Mouse (Mus musculus) limb, embryonic 13.5 days (tissue): ENCODE results near the gene Iqcf3. TPM values are rescaled to one million over a fixed set of nuclear protein-coding genes. Genes with fewer than 3 reads are reported as not detected.
"Not testable (repeated sequence)": the region's sequence is repeated elsewhere in the genome, so short reads cannot be mapped to it uniquely, and the experiment has no call there.

ENCODE experiments used
- ATAC-seq: fragments of 200-750 bp; cut with Nextera tagmentation; 2 replicates; pipeline ENCODE4 v1.8.0; 2017; ENCODE audit warnings: low read depth, moderate number of reproducible peaks, moderate TSS enrichment; ENCODE audit not compliant: low FRiP score
- H3K27ac ChIP-seq: fragments of 300-500 bp; sonication (generic); 2 replicates; pipeline ENCODE4 v1.5.1; 2015; ENCODE audit warnings: inconsistent platforms, mild to moderate bottlenecking, moderate library complexity
- H3K27me3 ChIP-seq: fragments of 300-500 bp; sonication (generic); 2 replicates; pipeline ENCODE4 v1.6.1; 2015; ENCODE audit warnings: mild to moderate bottlenecking, inconsistent platforms
- H3K36me3 ChIP-seq: fragments of 300-500 bp; sonication (generic); 2 replicates; pipeline ENCODE4 v1.6.1; 2015; ENCODE audit warnings: inconsistent platforms, mild to moderate bottlenecking, moderate library complexity
- H3K4me1 ChIP-seq: fragments of 300-500 bp; sonication (generic); 2 replicates; pipeline ENCODE4 v1.6.1; 2015; ENCODE audit warnings: inconsistent platforms
- H3K4me2 ChIP-seq: fragments of 300-500 bp; sonication (generic); replicated peaks from 2 replicates; pipeline ENCODE4 v1.6.1; 2015; ENCODE audit warnings: inconsistent platforms, mild to moderate bottlenecking, moderate library complexity
- H3K4me3 ChIP-seq: fragments of 300-500 bp; sonication (generic); 2 replicates; pipeline ENCODE4 v1.5.1; 2015; ENCODE audit warnings: moderate library complexity, mild to moderate bottlenecking, inconsistent platforms
- H3K9ac ChIP-seq: fragments of 300-500 bp; sonication (generic); 2 replicates; pipeline ENCODE4 v1.6.1; 2015; ENCODE audit warnings: mild to moderate bottlenecking, inconsistent platforms
- H3K9me3 ChIP-seq: fragments of 300-500 bp; sonication (generic); 2 replicates; pipeline ENCODE4 v1.6.1; 2016; ENCODE audit warnings: inconsistent platforms
- WGBS: fragments of 180-500 bp; shearing (Covaris S2); methylation state at CpG from one replicate; pipeline ENCODE4 v1.1.7; 2015; 5-methylcytosine and 5-hydroxymethylcytosine counted together
- polyA plus RNA-seq: library from polyadenylated mRNA; unstranded; fragments of >200 nt; fragmentation: Nextera tagmentation; extraction: Ambion mirVana; gene quantifications from 2 replicates; pipeline ENCODE4 v1.2.1, GENCODE M21; 2015

The Iqcf3 gene
- polyA plus RNA-seq = not detected in 2 replicates

DNA sequence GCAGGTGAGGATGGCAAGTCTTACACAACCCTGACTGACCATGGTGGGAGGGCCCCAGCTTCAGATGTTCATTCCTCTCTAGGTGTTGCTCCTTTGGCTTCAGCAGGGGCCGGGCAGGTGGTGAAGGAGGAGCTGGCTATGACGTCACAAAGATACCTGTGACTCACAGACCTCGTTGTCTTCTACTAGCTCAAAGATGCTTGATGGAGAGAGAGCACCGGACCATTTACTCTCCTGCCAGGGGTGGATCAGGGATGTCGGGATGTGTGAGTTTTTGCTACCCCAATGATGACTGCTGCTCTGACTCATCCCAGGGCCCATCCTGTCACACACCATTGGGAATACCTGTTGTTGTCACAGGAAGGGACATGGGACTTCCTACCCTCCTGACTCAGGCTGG, at the start of gene Iqcf3:
Gene Iqcf3, minus strand, starts transcription at position 101 of the 400 bp plus-strand sequence.
- Histone ChIP-seq H3K9ac (no peak within 1 kb of the TSS), H3K27me3 (no peaks in the 10 kb centered on the region), H3K9me3 (no peaks in the 10 kb centered on the region), H3K4me2 (no peak within 1 kb of the TSS), H3K36me3 (no peaks in the 10 kb centered on the region), H3K4me1 (no peaks in the 10 kb centered on the region), H3K4me3 (no peak within 1 kb of the TSS), H3K27ac (no peak within 1 kb of the TSS)
- WGBS = 93% methylated on average over 5 of the region's 5 CpGs
- no peak for ATAC-seq

DNA sequence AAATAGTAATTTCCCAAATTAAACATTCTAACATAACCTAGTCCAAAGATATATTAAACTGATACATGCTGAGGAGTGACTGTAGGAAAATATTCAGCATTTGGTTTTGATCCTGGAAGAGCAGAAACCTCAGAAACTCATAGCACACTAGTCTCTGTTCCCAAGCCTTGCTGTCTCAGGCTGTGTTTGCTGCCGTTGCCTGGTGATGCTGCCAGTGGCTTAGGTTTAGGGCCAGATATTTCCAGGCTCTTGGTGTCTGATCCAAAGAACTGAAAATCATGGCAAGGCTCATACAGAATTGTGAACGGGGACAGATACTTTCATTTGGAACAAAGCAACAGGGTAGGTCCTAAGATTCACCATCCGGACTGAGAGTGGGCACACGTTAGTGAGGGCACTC, 49.3 kb upstream of the Iqcf3 start:
- Histone ChIP-seq H3K4me1 (no peaks in the 10 kb centered on the region), H3K27ac (no peak overlapping the region), H3K4me2 (no peak overlapping the region), H3K36me3 (no peaks in the 10 kb centered on the region), H3K27me3 (no peaks in the 10 kb centered on the region), H3K4me3 (no peak overlapping the region), H3K9ac (no peak overlapping the region), H3K9me3 (no peaks in the 10 kb centered on the region)
- 85% methylated on average over 4 of the region's 4 CpGs for WGBS
- no peak for ATAC-seq

DNA sequence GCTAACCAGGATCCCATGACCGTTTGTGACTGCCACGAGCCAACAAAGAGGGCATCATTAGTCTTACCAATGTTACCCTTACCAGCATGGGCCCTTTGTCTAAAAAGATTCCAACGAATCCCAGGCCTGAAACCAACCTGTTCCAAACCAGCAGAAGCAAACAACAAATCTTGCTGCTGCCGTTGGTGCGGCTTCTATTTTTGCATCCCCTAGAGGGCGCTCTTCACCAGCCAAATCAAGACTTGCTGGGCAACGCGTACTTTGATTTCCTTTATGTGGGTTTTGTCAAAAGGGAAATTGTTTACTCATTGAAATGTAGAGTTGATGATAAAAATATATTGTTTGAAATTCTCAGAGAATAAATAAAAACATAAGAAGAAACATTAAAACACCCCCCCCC, 39.1 kb upstream of the Iqcf3 start:
- Histone ChIP-seq H3K27me3 (no peaks in the 10 kb centered on the region), H3K9ac (no peak overlapping the region), H3K9me3 (no peaks in the 10 kb centered on the region), H3K36me3 (no peaks in the 10 kb centered on the region), H3K27ac (no peak overlapping the region), H3K4me1 (peaks cover 4% of the 10 kb centered on the region; the same call in 1 of the 2 replicates), H3K4me3 (no peak overlapping the region), H3K4me2 (no peak overlapping the region)
- ATAC-seq = no peak
- WGBS = 34% methylated on average over 8 of the region's 8 CpGs

DNA sequence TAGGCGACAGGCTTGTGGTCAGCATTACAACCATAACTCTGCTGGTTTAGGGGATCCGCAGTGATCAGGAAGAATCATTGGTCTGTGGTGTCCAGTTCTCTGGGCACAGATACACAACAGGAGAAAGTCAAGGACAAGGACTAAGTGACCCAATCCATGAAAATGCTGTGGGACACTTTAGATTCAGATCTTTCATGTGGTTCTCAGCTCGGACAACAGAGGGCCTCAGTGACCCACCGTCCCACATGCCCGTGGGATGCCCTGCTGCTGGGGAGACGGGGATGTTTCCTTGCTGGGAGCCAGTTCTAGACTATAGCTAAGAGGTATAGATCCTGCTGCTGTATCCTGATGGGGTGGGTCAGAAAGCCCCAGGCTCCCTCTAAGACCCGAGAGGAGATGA, 37.0 kb upstream of the Iqcf3 start:
- Histone ChIP-seq H3K4me3 (no peak overlapping the region), H3K27ac (no peak overlapping the region), H3K9me3 (no peaks in the 10 kb centered on the region), H3K4me2 (no peak overlapping the region), H3K9ac (no peak overlapping the region), H3K4me1 (peaks cover 6% of the 10 kb centered on the region; the same call in 1 of the 2 replicates), H3K27me3 (no peaks in the 10 kb centered on the region), H3K36me3 (no peaks in the 10 kb centered on the region)
- ATAC-seq = no peak
- 48% methylated on average over 7 of the region's 7 CpGs for WGBS

DNA sequence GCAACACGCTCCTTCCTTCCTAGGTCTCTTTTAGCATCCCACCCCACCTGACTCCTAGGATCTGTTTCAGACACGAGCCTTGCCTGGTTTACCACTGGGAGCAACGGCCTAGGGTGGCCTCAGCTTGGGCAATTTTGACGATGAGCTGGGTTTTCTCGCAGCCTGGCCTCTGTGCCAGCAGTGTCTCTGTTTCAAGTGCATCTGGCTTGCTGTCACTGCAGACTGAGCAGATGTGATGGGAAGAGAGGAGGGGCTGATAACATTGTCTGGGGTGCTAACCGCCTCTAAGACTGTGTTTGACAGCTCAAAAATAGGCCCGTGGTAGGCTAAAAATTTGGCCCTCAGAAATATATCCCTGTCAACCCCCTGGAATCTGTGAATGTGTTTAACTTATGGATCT, 34.4 kb upstream of the Iqcf3 start:
- H3K9ac ChIP-seq = no peak overlapping the region

DNA sequence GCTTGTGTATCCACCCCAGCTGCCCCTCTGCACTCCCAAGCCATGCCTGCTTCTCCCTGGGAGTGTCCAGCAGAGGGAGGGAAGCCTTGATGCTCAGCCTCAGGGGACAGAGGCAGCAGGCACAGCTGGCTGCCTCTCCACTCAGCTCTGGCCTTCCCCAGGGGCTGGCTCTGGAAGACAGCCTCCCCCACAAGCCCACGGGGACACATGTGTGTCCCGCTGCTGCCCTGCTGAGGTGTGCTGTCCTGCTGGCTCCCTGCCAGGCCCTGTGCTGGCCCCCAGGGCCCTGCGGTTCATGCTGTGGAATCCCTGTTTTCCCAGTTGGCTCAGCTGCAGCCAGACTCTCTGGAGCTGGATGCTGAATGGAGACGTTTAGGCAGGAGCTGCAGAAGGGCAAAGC, 34.0 kb upstream of the Iqcf3 start:
- not testable (repeated sequence) for H3K27me3 ChIP-seq, H3K27ac ChIP-seq, H3K4me1 ChIP-seq, H3K36me3 ChIP-seq, H3K4me2 ChIP-seq, H3K9me3 ChIP-seq, H3K4me3 ChIP-seq, H3K9ac ChIP-seq
- 0 out of 2 replicates have a peak, but pooled peaks have one; percentile 19 for ATAC-seq
- WGBS = 6% methylated on average over 4 of the region's 4 CpGs

More for the DNA sequence above, 34.4 kb upstream of the Iqcf3 start:
- ATAC-seq = no peak
- no peaks in the 10 kb centered on the region for H3K9me3 ChIP-seq
- no peak overlapping the region for H3K4me3 ChIP-seq
- peaks cover 6% of the 10 kb centered on the region; the same call in 1 of the 2 replicates for H3K4me1 ChIP-seq
- no peak overlapping the region for H3K4me2 ChIP-seq
- no peak overlapping the region for H3K27ac ChIP-seq
- H3K36me3 ChIP-seq = no peaks in the 10 kb centered on the region
- WGBS = 63% methylated on average over 7 of the region's 7 CpGs
- H3K27me3 ChIP-seq = no peaks in the 10 kb centered on the region

DNA sequence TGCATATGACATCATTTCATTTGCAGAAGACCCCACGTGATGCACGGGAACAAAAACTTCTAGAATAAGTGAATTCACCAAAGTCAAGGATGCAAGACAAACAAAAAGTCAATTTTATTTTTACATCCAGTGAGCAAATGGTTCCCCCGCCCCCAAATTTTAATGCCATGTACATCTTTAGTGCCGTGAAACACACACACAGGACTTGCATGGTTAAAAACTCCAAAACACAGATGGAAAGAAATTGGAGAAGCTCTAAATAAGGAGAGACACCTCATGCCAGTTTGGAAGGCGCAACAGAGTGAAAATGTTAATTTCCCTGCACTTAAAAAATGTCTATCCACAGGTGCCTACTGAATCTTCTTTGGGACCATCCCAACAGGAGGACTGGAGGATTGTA, 30.7 kb upstream of the Iqcf3 start:
- Histone ChIP-seq H3K27ac (no peak overlapping the region), H3K4me1 (peaks cover 6% of the 10 kb centered on the region; the same call in 1 of the 2 replicates), H3K4me2 (no peak overlapping the region), H3K9ac (no peak overlapping the region), H3K9me3 (no peaks in the 10 kb centered on the region), H3K36me3 (no peaks in the 10 kb centered on the region), H3K4me3 (no peak overlapping the region), H3K27me3 (no peaks in the 10 kb centered on the region)
- ATAC-seq = no peak
- WGBS = 88% methylated on average over 5 of the region's 5 CpGs

DNA sequence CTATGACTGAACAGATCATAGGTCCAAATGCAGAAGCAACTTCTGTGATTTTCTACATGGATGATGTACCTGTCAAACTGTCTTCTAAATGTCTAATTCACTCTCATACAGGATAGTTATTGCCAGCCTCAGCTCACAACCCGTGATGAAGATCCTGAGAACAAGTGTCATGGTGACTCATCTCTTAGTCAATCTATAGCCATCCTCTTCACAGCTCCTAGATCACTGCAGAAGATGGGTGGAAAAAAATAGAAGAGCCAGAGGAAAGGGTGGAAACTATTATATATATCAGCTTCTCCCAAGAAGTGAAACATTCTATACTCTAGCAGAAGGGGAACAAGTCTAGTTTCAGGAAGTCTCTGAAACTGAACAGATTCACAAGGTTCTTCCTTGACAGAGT, 21.1 kb upstream of the Iqcf3 start:
- 83% methylated on average over 1 of the region's 1 CpGs for WGBS
- H3K9ac ChIP-seq = no peak overlapping the region
- H3K4me3 ChIP-seq = no peak overlapping the region
- H3K9me3 ChIP-seq = no peaks in the 10 kb centered on the region; the same call in 1 of the 2 replicates
- no peaks in the 10 kb centered on the region for H3K27me3 ChIP-seq
- H3K27ac ChIP-seq = no peak overlapping the region
- no peaks in the 10 kb centered on the region for H3K36me3 ChIP-seq
- no peak overlapping the region for H3K4me2 ChIP-seq
- H3K4me1 ChIP-seq = 0 out of 2 replicates have a peak, but pooled peaks cover 4% of the 10 kb centered on the region
- no peak for ATAC-seq

DNA sequence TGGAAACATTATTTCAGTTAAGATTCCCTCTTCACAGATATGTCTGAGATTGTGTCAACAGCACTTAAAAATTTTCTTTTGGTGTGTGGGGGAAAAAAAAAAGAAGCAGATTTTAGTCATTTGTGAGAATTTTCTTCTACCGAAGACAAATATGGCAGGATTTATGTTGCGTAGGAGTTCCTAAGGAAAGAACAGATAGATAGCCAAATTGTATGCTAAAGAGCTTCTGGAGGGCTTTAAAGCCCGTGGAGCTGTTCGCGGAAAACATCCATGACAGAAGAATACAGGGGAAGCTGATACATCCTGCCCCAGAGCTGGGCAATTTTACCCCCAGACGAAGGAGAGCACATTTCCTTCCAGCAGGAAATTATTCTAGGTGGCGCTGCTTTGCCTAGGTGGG, 18.6 kb upstream of the Iqcf3 start:
- Histone ChIP-seq H3K9me3 (no peaks in the 10 kb centered on the region; the same call in 1 of the 2 replicates), H3K27ac (0 out of 2 replicates have a peak overlapping the region, but pooled peaks have one; percentile 39), H3K4me1 (0 out of 2 replicates have a peak, but pooled peaks cover 4% of the 10 kb centered on the region), H3K9ac (no peak overlapping the region), H3K27me3 (no peaks in the 10 kb centered on the region), H3K4me2 (peak overlapping the region; percentile 16; the same call in 1 of the 2 replicates), H3K36me3 (no peaks in the 10 kb centered on the region), H3K4me3 (no peak overlapping the region)
- no peak for ATAC-seq
- WGBS = 81% methylated on average over 7 of the region's 7 CpGs

DNA sequence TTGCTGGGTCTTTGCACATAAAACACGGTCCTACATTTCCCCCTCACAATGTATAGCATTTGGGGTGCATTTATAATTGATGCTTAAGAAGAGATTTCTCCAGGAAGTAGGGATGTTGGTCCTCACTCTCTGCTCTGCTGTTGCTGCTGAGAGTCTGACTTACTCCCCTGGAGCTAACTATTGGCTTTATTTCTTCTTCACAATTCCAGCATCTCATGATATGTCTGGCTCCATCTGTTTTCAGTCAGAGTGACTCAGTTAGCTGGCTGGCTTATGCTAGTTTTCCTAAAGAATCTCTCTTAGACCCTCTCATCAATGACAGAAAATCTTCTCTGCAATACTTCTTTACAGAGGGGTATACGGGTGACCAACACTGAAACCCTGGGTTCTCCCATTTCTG, 14.7 kb upstream of the Iqcf3 start:
- ATAC-seq = no peak
- H3K9ac ChIP-seq = no peak overlapping the region
- H3K4me2 ChIP-seq = no peak overlapping the region
- 74% methylated on average over 2 of the region's 2 CpGs for WGBS
- no peak overlapping the region for H3K27ac ChIP-seq
- no peaks in the 10 kb centered on the region; the same call in 1 of the 2 replicates for H3K9me3 ChIP-seq
- no peaks in the 10 kb centered on the region for H3K36me3 ChIP-seq
- no peaks in the 10 kb centered on the region for H3K27me3 ChIP-seq
- H3K4me3 ChIP-seq = no peak overlapping the region
- 0 out of 2 replicates have a peak, but pooled peaks cover 3% of the 10 kb centered on the region for H3K4me1 ChIP-seq

DNA sequence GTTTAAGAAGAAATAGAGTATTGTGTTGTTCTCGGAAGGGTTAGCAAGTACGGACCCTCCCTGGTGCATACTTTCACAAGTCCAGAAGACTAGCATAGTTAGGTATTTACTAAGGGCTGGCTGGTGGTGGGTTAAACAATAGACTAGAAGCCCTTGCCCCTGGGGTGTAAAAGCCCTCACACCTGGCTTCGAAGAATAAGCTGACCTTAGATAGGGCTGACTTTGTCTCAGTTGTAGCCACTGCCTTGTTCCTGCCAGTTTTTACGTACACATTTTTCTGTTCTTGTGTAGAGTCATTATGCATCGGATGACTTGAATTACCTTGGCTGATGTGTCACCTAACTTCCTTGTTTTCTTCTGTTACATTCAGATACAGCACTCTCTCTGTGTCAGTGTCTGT, 11.9 kb upstream of the Iqcf3 start:
- Histone ChIP-seq H3K4me2 (no peak overlapping the region), H3K36me3 (no peaks in the 10 kb centered on the region), H3K4me3 (no peak overlapping the region), H3K27me3 (no peaks in the 10 kb centered on the region), H3K27ac (no peak overlapping the region), H3K4me1 (no peaks in the 10 kb centered on the region), H3K9ac (no peak overlapping the region), H3K9me3 (no peaks in the 10 kb centered on the region)
- 85% methylated on average over 5 of the region's 5 CpGs for WGBS
- no peak for ATAC-seq

DNA sequence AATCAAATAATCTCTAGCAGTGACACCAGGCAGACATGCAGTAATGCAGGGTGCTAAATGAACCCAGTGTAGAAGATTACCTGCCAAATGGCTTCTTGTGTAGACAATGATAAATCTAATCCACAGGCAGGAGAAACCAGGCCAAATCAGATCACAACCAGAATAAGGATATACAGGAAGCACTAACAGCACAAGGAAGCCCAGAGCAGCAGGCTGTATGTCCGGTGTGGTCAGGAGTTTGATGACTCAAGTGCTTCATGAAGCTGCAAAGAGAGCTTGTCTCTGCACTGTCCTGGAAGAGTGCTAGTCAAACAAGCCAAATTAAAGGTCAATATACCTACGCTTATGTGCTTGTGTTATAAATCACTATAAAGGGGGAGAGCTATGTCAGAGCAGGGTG, 10.8 kb upstream of the Iqcf3 start:
- no peak overlapping the region for H3K9ac ChIP-seq
- WGBS = 80% methylated on average over 2 of the region's 2 CpGs

DNA sequence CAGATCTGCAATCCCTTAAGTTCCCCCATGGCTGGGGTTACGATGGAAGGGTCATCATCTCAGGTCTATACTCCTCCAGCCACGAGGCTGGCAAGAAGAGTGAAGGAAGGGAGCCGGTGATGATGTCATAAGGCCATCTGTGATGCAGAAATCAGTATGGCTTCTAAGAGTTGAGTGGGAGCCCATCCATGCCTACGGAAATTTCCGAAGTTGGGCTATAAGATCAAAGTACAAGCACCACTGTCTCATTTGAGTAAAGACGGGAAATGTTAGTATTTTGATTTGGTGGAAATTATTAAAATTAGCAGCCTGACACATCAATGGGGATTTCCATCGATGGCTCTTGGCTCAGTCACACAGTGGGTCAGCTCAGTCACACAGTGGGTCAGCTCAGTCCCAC, 9.5 kb upstream of the Iqcf3 start, which contains the start of gene Iqcf4:
Gene Iqcf4, minus strand, starts transcription at position 101 of the 400 bp plus-strand sequence.
- H3K36me3 ChIP-seq = no peaks in the 10 kb centered on the region
- ATAC-seq = no peak

More for the DNA sequence above, 10.8 kb upstream of the Iqcf3 start:
- Histone ChIP-seq H3K36me3 (no peaks in the 10 kb centered on the region), H3K4me2 (no peak overlapping the region), H3K4me1 (no peaks in the 10 kb centered on the region), H3K27ac (no peak overlapping the region), H3K4me3 (no peak overlapping the region), H3K27me3 (no peaks in the 10 kb centered on the region), H3K9me3 (no peaks in the 10 kb centered on the region)
- no peak for ATAC-seq

More for the DNA sequence above, 9.5 kb upstream of the Iqcf3 start, which contains the start of gene Iqcf4:
- Histone ChIP-seq H3K4me2 (no peak within 1 kb of the TSS), H3K4me3 (no peak within 1 kb of the TSS), H3K27me3 (no peaks in the 10 kb centered on the region), H3K9ac (no peak within 1 kb of the TSS), H3K4me1 (no peaks in the 10 kb centered on the region), H3K9me3 (no peaks in the 10 kb centered on the region), H3K27ac (no peak within 1 kb of the TSS)
- 86% methylated on average over 7 of the region's 7 CpGs for WGBS
